8 mouse cellular contexts compared by ENCODE assay signal in the genomic region with DNA sequence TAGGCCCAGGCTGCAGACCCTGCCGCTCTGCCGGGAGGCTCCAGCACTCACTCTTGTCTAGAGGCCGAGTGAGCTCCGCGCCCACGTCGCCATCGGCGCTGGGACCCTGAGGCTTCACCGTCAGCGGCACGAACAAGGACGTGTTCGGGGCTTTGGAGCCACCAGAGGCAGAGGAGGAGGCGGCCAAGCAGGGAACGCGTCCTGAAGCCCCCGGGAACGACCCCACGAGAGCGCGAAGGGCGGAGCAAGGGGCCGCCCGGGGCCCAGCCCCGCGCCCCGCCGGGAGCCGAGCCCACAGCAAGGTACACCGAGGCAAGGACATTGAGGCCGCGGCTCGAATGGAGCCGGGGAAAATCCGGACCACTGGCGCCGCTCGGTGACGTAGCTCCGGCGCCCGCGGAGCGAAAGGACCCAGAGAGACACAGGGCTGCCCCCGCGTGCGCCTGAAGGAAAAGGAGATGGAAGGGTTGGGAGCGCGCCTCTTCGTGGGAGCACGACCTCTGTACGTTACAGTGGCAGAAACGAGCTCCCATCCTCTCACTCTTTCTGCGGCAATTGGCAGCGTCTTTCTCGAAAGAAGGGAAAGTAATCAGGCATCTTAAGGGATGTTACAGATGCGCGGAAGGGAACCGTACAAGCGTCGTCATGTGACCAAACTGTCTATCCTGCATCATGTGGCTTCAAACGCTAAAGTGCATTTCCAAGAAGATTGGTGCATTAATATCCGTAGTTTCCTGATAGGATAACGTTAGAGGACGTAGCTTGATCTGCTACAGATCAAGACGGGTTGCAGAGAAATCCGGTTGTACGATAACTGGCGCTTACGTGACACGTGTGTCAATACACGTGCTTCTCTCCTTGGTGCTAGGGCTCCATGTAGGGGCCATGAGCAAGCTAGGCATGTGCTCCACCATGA. TPM values are rescaled to one million over a fixed set of nuclear protein-coding genes. Genes with fewer than 3 reads are reported as not detected.
DNase-seq lines count a peak whose midpoint lies in the region; ATAC-seq lines count a peak whose summit lies in the region.

A gene (plus strand): TSS at position 126 of the 916 bp plus-strand sequence.
A gene (minus strand): TSS at position 375 of the 916 bp plus-strand sequence.

- H3K4me1 ChIP-seq in hindbrain, embryonic 12.5 days = peaks cover 20% of the 10 kb centered on the region

- peak; percentile 90 for ATAC-seq in hindbrain, embryonic 12.5 days (ENCODE audit: low FRiP score)

- WGBS in hindbrain, embryonic 12.5 days = under 1% methylated on average over 73 of the region's 73 CpGs

- peak within 1 kb of the TSS; percentile 78 for H3K27ac ChIP-seq in hindbrain, embryonic 12.5 days

- H3K36me3 ChIP-seq in hindbrain, embryonic 12.5 days = peaks cover 26% of the 10 kb centered on the region

- peak within 1 kb of the TSS; percentile 95 for H3K9ac ChIP-seq in hindbrain, embryonic 12.5 days

- peak; percentile 95 for DNase-seq in NIH3T3 (ENCODE audit: low read depth)
- DNase-seq in cerebellum, postnatal 10 days = peak; percentile 97
- peak; percentile 82 to 89 for DNase-seq in frontal cortex, postnatal 10 days (ENCODE audit: low spot score in 2 of 2)
- DNase-seq in layer of hippocampus, postnatal 14 days (ENCODE audit: low spot score in 2 of 2) = peak; percentile 92 to 98
- peak; percentile 93 for DNase-seq in lung, postnatal 14 days
- peak; percentile 86 for DNase-seq in retina, adult 2 months (ENCODE audit: low read depth, low spot score)
- DNase-seq in thymus, postnatal 36 days = peak; percentile 86 to 90

- H3K27me3 ChIP-seq in hindbrain, embryonic 12.5 days = no peaks in the 10 kb centered on the region

- no peaks in the 10 kb centered on the region for H3K9me3 ChIP-seq in hindbrain, embryonic 12.5 days (replicated peaks)

- H3K4me3 ChIP-seq in hindbrain, embryonic 12.5 days = peak within 1 kb of the TSS; percentile 87

- H3K4me2 ChIP-seq in hindbrain, embryonic 12.5 days (replicated peaks) = peak within 1 kb of the TSS; percentile 77

RNA-seq across cellular contexts. Expression of the first gene that starts in this region (rescaled TPM):
- 0.90 and 0.98 TPM in 2 replicates for polyA plus RNA-seq in hindbrain, embryonic 12.5 days (2016; fragmentation: Nextera tagmentation; extraction: Ambion mirVana)
- 1 to 10 TPM; 1.6 to 1.8 TPM for total RNA-seq in layer of hippocampus, postnatal 14 days (2021)

RNA-seq across cellular contexts. Expression of the second gene that starts in this region (rescaled TPM):
- 24.3 and 25.7 TPM in 2 replicates for polyA plus RNA-seq in hindbrain, embryonic 12.5 days (2016; fragmentation: Nextera tagmentation; extraction: Ambion mirVana)
- 10 to 100 TPM; 20.8 to 22.6 TPM for total RNA-seq in layer of hippocampus, postnatal 14 days (2021)

Comparison
In these comparisons a context has a peak if more than half of its experiments do, and no peak if none do; other contexts are left out.
1. Peak in every context shown above with its lines: DNase-seq, ATAC-seq, H3K4me3 ChIP-seq and H3K27ac ChIP-seq.